Mouse (Mus musculus) embryonic fibroblast, embryonic 13.5 days (primary cell): ENCODE results near the gene Fcgrt.

Experiments used
- CTCF ChIP-seq: IDR thresholded peaks from 2 replicates; pipeline ENCODE4 v1.5.1; 2011; ENCODE audit warnings: mild to moderate bottlenecking, control low read depth, low read length, moderate library complexity, borderline replicate concordance; ENCODE audit not compliant: insufficient read depth
- POLR2A ChIP-seq: IDR thresholded peaks from 2 replicates; pipeline ENCODE4 v1.6.1; 2011; ENCODE audit warnings: low read depth, mild to moderate bottlenecking, control low read depth, low read length, moderate library complexity

GRCm38 (mm10) chr7:45093516-45093905 is 10.1 kb downstream of the Fcgrt start:
- TF ChIP-seq CTCF = no peak
- no peak for TF ChIP-seq POLR2A
